Comparison of ENCODE assay signal across 9 mouse cellular contexts in genomic region chr10:56582065-56582464, GRCm38 (mm10).
A peak's percentile ranks its signal among the peaks of the same experiment; 100 is the strongest.
DNase-seq lines count a peak whose midpoint lies in the region; TF ChIP-seq lines count a peak whose summit lies in the region.
"Had no signal": no experiment of that assay in that cellular context is flagged by ENCODE, and none has a peak within 500 bp of the region (broad histone marks: within the 10 kb centered on the region; RNA-seq: fewer than 3 reads in every experiment).

No protein-coding gene starts in this region.

- H3ac ChIP-seq in C2C12 (ENCODE audit: control insufficient read depth, insufficient read length, low read depth), result no peak overlapping the region

- H3K79me3 ChIP-seq in C2C12 (ENCODE audit: low read depth), result no peaks in the 10 kb centered on the region

- H3K27ac ChIP-seq in brown adipose tissue, adult 24 weeks (replicated peaks; ENCODE audit: low read depth, low read length), result peak overlapping the region; percentile 22
- H3K27ac ChIP-seq: limb, embryonic 15.5 days had no signal

- H3K36me3 ChIP-seq in C2C12 (ENCODE audit: control insufficient read depth, insufficient read depth), result no peaks in the 10 kb centered on the region
- H3K36me3 ChIP-seq: limb, embryonic 15.5 days had no signal

- H3K27me3 ChIP-seq in C2C12 (ENCODE audit: control insufficient read depth, insufficient read depth, insufficient read length), result no peaks in the 10 kb centered on the region
- H3K27me3 ChIP-seq: limb, embryonic 15.5 days had no signal

- intact Hi-C loops in heart, postnatal 36 days (cut with DNase I), result no loop called here
- intact Hi-C loops in heart, postnatal 14 days (cut with DNase I), result loop anchor here (5.0 kb wide), 1 partner anchor 195 kb away; no protein-coding TSS in a partner anchor

- no peak for TF ChIP-seq CTCF in C2C12 (IDR thresholded peaks at IDR 0.05; ENCODE audit: control insufficient read depth, insufficient read depth, insufficient read length)

- DNase-seq in heart, adult 18-20 months, result peak; percentile 44 to 64
- DNase-seq in heart, postnatal 36 days, result no peak
- peak; percentile 4 to 5 for DNase-seq in heart, postnatal 14 days
- no peak for DNase-seq in B cell, adult 2 months
- DNase-seq in embryo, embryonic 10.5 days (ENCODE audit: low spot score), result no peak
- no peak for DNase-seq in urinary bladder, postnatal 4 days (ENCODE audit: low spot score in 2 of 2)

- no peaks in the 10 kb centered on the region for H3K4me1 ChIP-seq in brown adipose tissue, adult 24 weeks (ENCODE audit: control insufficient read depth, insufficient read depth, insufficient read length, low read length)
- H3K4me1 ChIP-seq: limb, embryonic 15.5 days had no signal

- no peaks in the 10 kb centered on the region for H3K79me2 ChIP-seq in C2C12 (ENCODE audit: control insufficient read depth, insufficient read depth)

- no peak overlapping the region for H3K4me3 ChIP-seq in C2C12 (ENCODE audit: insufficient read depth, poor library complexity, severe bottlenecking)
- H3K4me3 ChIP-seq in brown adipose tissue, adult 24 weeks (ENCODE audit: insufficient read depth, low read depth, low read length), result no peak overlapping the region
- H3K4me3 ChIP-seq: limb, embryonic 15.5 days had no signal

TF ChIP-seq in C2C12, 6 proteins besides CTCF, POLR2A, EP300 and RAD21:
- TF ChIP-seq MYOG (IDR thresholded peaks at IDR 0.05; ENCODE audit: control insufficient read depth, extremely low read depth, insufficient read length), result no peak
- peak; percentile 49 for TF ChIP-seq FOSL1 (IDR thresholded peaks at IDR 0.05; ENCODE audit: insufficient read depth, low read length, poor library complexity, severe bottlenecking)
- TF ChIP-seq USF1 (IDR thresholded peaks at IDR 0.05; ENCODE audit: low read depth), result no peak
- TF ChIP-seq MYOD1 (IDR thresholded peaks at IDR 0.05; ENCODE audit: control insufficient read depth, insufficient read length, low read depth), result peak; percentile 49

Comparison
In these comparisons a context has a peak if more than half of its experiments do, and no peak if none do; other contexts are left out.
1. DNase-seq: peak in heart, adult 18-20 months (2 of 2) and heart, postnatal 14 days (2 of 2); none in heart, postnatal 36 days (0 of 2), B cell, adult 2 months (0 of 2), embryo, embryonic 10.5 days (single experiment) and urinary bladder, postnatal 4 days (0 of 2).